Mouse (Mus musculus) embryonic facial prominence, embryonic 14.5 days (tissue): ENCODE results near the gene Olig1. TPM values are rescaled to one million over a fixed set of nuclear protein-coding genes. Genes with fewer than 3 reads are reported as not detected.
"Not testable (repeated sequence)": the region's sequence is repeated elsewhere in the genome, so short reads cannot be mapped to it uniquely, and the experiment has no call there.

ENCODE experiments used
- ATAC-seq: fragments of 200-750 bp; cut with Nextera tagmentation; 2 replicates; pipeline ENCODE4 v1.8.0; 2017; ENCODE audit warnings: low read depth, moderate number of reproducible peaks, moderate TSS enrichment
- DNase-seq: peaks from one replicate; pipeline ENCODE4 v3.0.0-alpha.2; 2015; ENCODE audit warnings: low spot score
- H3K27ac ChIP-seq: fragments of 300-500 bp; sonication (generic); replicated peaks from 2 replicates; pipeline ENCODE4 v1.5.1; 2014; ENCODE audit warnings: low read depth, mild to moderate bottlenecking, low read length, moderate library complexity
- H3K27me3 ChIP-seq: fragments of 300-500 bp; sonication (generic); replicated peaks from 2 replicates; pipeline ENCODE4 v1.6.1; 2014; ENCODE audit warnings: low read length; ENCODE audit not compliant: control insufficient read depth, insufficient read depth
- H3K36me3 ChIP-seq: fragments of 300-500 bp; sonication (generic); 2 replicates; pipeline ENCODE4 v1.6.1; 2014; ENCODE audit warnings: low read length, mixed read lengths; ENCODE audit not compliant: control insufficient read depth, insufficient read depth
- H3K4me1 ChIP-seq: fragments of 300-500 bp; sonication (generic); 2 replicates; pipeline ENCODE4 v1.6.1; 2014; ENCODE audit warnings: antibody characterized with exemption, low read length; ENCODE audit not compliant: control insufficient read depth, insufficient read depth
- H3K4me2 ChIP-seq: fragments of 300-500 bp; sonication (generic); 2 replicates; pipeline ENCODE4 v1.6.1; 2014; ENCODE audit warnings: low read depth, mild to moderate bottlenecking, low read length, moderate library complexity, mixed read lengths
- H3K4me3 ChIP-seq: fragments of 300-500 bp; sonication (generic); 2 replicates; pipeline ENCODE4 v1.5.1; 2014; ENCODE audit warnings: low read depth, mild to moderate bottlenecking, low read length
- H3K9ac ChIP-seq: fragments of 300-500 bp; sonication (generic); 2 replicates; pipeline ENCODE4 v1.6.1; 2014; ENCODE audit warnings: low read depth, mild to moderate bottlenecking, low read length, moderate library complexity, mixed read lengths
- H3K9me3 ChIP-seq: fragments of 300-500 bp; sonication (generic); 2 replicates; pipeline ENCODE4 v1.6.1; 2016; ENCODE audit warnings: low read length; ENCODE audit not compliant: control insufficient read depth
- WGBS: fragments of 180-500 bp; shearing (Covaris S2); extraction: QIAGEN DNeasy Blood & Tissue Kit; methylation state at CpG from one replicate; pipeline ENCODE4 v1.1.7; 2014; 5-methylcytosine and 5-hydroxymethylcytosine counted together
- polyA plus RNA-seq: library from polyadenylated mRNA; unstranded; fragments of >200 nt; fragmentation: Nextera tagmentation; extraction: Ambion mirVana; gene quantifications from 2 replicates; pipeline ENCODE4 v1.2.1, GENCODE M21; 2014

Gene Olig1
- polyA plus RNA-seq, 1 experiment from 2014 or later: 4.1 TPM

GRCm38 (mm10) chr16:91232470-91233240 lies 36.9 kb upstream of the Olig1 start:
- Histone ChIP-seq H3K27me3 (peaks cover 99% of the 10 kb centered on the region), H3K4me2 (no peak overlapping the region), H3K27ac (no peak overlapping the region), H3K9me3 (no peaks in the 10 kb centered on the region), H3K36me3 (no peaks in the 10 kb centered on the region), H3K9ac (no peak overlapping the region), H3K4me3 (peak overlapping the region; percentile 3; the same call in 1 of the 2 replicates), H3K4me1 (no peaks in the 10 kb centered on the region)
- ATAC-seq: no peak
- 2% methylated on average over 25 of the region's 25 CpGs for WGBS
- no peak for DNase-seq

GRCm38 (mm10) chr16:91233241-91233944 lies 36.2 kb upstream of the Olig1 start:
- no peak overlapping the region for H3K4me2 ChIP-seq
- H3K9me3 ChIP-seq: no peaks in the 10 kb centered on the region
- ATAC-seq (no peak), DNase-seq (no peak)
- H3K36me3 ChIP-seq: no peaks in the 10 kb centered on the region
- H3K4me3 ChIP-seq: no peak overlapping the region
- H3K27me3 ChIP-seq: peaks cover 98% of the 10 kb centered on the region
- H3K9ac ChIP-seq: no peak overlapping the region
- no peak overlapping the region for H3K27ac ChIP-seq
- WGBS: 22% methylated on average over 11 of the region's 11 CpGs
- no peaks in the 10 kb centered on the region for H3K4me1 ChIP-seq

- no peak overlapping the region for H3K4me3 ChIP-seq
- H3K4me2 ChIP-seq: no peak overlapping the region
- WGBS: 59% methylated on average over 4 of the region's 4 CpGs
- no peak overlapping the region for H3K27ac ChIP-seq
- no peak for DNase-seq
- no peak for ATAC-seq
- H3K9me3 ChIP-seq: no peaks in the 10 kb centered on the region
- peaks cover 58% of the 10 kb centered on the region for H3K27me3 ChIP-seq
- H3K9ac ChIP-seq: no peak overlapping the region
- no peaks in the 10 kb centered on the region for H3K36me3 ChIP-seq
- no peaks in the 10 kb centered on the region for H3K4me1 ChIP-seq
Measured at GRCm38 (mm10) chr16:91239024-91239423, 30.5 kb upstream of the Olig1 start.

- H3K9ac ChIP-seq: no peak overlapping the region
- H3K9me3 ChIP-seq: no peaks in the 10 kb centered on the region
- WGBS: 51% methylated on average over 9 of the region's 9 CpGs
- H3K27me3 ChIP-seq: peaks cover 27% of the 10 kb centered on the region
- H3K4me1 ChIP-seq: no peaks in the 10 kb centered on the region
- no peak overlapping the region for H3K27ac ChIP-seq
- no peaks in the 10 kb centered on the region for H3K36me3 ChIP-seq
- no peak overlapping the region for H3K4me2 ChIP-seq
- DNase-seq: no peak
- no peak overlapping the region for H3K4me3 ChIP-seq
- ATAC-seq: no peak
Measured at GRCm38 (mm10) chr16:91246292-91246691, 23.3 kb upstream of the Olig1 start.

GRCm38 (mm10) chr16:91255419-91256164 lies 14.0 kb upstream of the Olig1 start:
- 0 out of 2 replicates have a peak, but pooled peaks have one; percentile 30 for ATAC-seq
- H3K4me2 ChIP-seq, H3K9me3 ChIP-seq, H3K4me1 ChIP-seq, DNase-seq, H3K9ac ChIP-seq, H3K4me3 ChIP-seq, H3K36me3 ChIP-seq, H3K27ac ChIP-seq: not testable (repeated sequence)
- H3K27me3 ChIP-seq: peaks cover 42% of the 10 kb centered on the region
- WGBS: 12% methylated on average over 20 of the region's 28 CpGs

GRCm38 (mm10) chr16:91258956-91259355 lies 10.6 kb upstream of the Olig1 start:
- peaks cover 5% of the 10 kb centered on the region; the same call in 1 of the 2 replicates for H3K4me1 ChIP-seq
- no peak for ATAC-seq
- H3K27ac ChIP-seq: no peak overlapping the region
- no peaks in the 10 kb centered on the region for H3K9me3 ChIP-seq
- H3K4me3 ChIP-seq: no peak overlapping the region
- H3K4me2 ChIP-seq: no peak overlapping the region
- H3K27me3 ChIP-seq: peaks cover 59% of the 10 kb centered on the region
- no peaks in the 10 kb centered on the region for H3K36me3 ChIP-seq
- H3K9ac ChIP-seq: no peak overlapping the region
- WGBS: 65% methylated on average over 3 of the region's 3 CpGs
- DNase-seq: no peak

- no peak for DNase-seq
- peaks cover 5% of the 10 kb centered on the region; the same call in 1 of the 2 replicates for H3K4me1 ChIP-seq
- 90% methylated on average over 3 of the region's 3 CpGs for WGBS
- no peak overlapping the region for H3K4me3 ChIP-seq
- no peak for ATAC-seq
- H3K4me2 ChIP-seq: no peak overlapping the region
- no peak overlapping the region for H3K27ac ChIP-seq
- no peaks in the 10 kb centered on the region for H3K9me3 ChIP-seq
- peaks cover 70% of the 10 kb centered on the region for H3K27me3 ChIP-seq
- no peak overlapping the region for H3K9ac ChIP-seq
- H3K36me3 ChIP-seq: no peaks in the 10 kb centered on the region
Measured at GRCm38 (mm10) chr16:91260861-91261260, 8.7 kb upstream of the Olig1 start.

GRCm38 (mm10) chr16:91262467-91263220 lies 6.9 kb upstream of the Olig1 start:
- H3K4me1 ChIP-seq: peaks cover 5% of the 10 kb centered on the region; the same call in 1 of the 2 replicates
- DNase-seq (peak; percentile 21), ATAC-seq (no peak)
- H3K9me3 ChIP-seq: no peaks in the 10 kb centered on the region
- H3K4me3 ChIP-seq: no peak overlapping the region
- H3K36me3 ChIP-seq: no peaks in the 10 kb centered on the region
- no peak overlapping the region for H3K4me2 ChIP-seq
- no peak overlapping the region for H3K9ac ChIP-seq
- H3K27me3 ChIP-seq: peaks cover 71% of the 10 kb centered on the region
- WGBS: 28% methylated on average over 12 of the region's 12 CpGs
- no peak overlapping the region for H3K27ac ChIP-seq
